Mouse (Mus musculus) forebrain, postnatal 0 days (tissue): ENCODE data around the gene Pex6. TPM values are rescaled to one million over a fixed set of nuclear protein-coding genes. Genes with fewer than 3 reads are reported as not detected.
A peak's percentile ranks its signal among the peaks of the same experiment; 100 is the strongest.

Experiments used
- ATAC-seq: fragments of 200-750 bp; cut with Nextera tagmentation; 2 replicates; pipeline ENCODE4 v1.8.0; 2017; ENCODE audit warnings: mild to moderate bottlenecking, moderate library complexity
- DNase-seq: peaks from one replicate; pipeline ENCODE4 v3.0.0-alpha.2; 2015
- H3K27ac ChIP-seq: fragments of 300-500 bp; sonication (generic); 2 replicates; pipeline ENCODE4 v1.5.1; 2014; ENCODE audit warnings: low read depth, mild to moderate bottlenecking, antibody characterized with exemption, low read length, moderate library complexity, mixed read lengths
- H3K27me3 ChIP-seq: fragments of 300-500 bp; sonication (generic); 2 replicates; pipeline ENCODE4 v1.6.1; 2014; ENCODE audit warnings: mild to moderate bottlenecking, low read length, mixed read lengths; ENCODE audit not compliant: insufficient read depth
- H3K36me3 ChIP-seq: fragments of 300-500 bp; sonication (generic); 2 replicates; pipeline ENCODE4 v1.6.1; 2014; ENCODE audit warnings: mild to moderate bottlenecking, moderate library complexity; ENCODE audit not compliant: insufficient read depth
- H3K4me1 ChIP-seq: fragments of 300-500 bp; sonication (generic); 2 replicates; pipeline ENCODE4 v1.6.1; 2014; ENCODE audit warnings: antibody characterized with exemption; ENCODE audit not compliant: insufficient read depth
- H3K4me2 ChIP-seq: fragments of 300-500 bp; sonication (generic); 2 replicates; pipeline ENCODE4 v1.6.1; 2014; ENCODE audit warnings: low read depth, mild to moderate bottlenecking, moderate library complexity
- H3K4me3 ChIP-seq: fragments of 300-500 bp; sonication (generic); 2 replicates; pipeline ENCODE4 v1.5.1; 2014; ENCODE audit warnings: low read depth, low read length, mixed read lengths
- H3K9ac ChIP-seq: fragments of 300-500 bp; sonication (generic); 2 replicates; pipeline ENCODE4 v1.6.1; 2014; ENCODE audit warnings: mild to moderate bottlenecking
- H3K9me3 ChIP-seq: fragments of 300-500 bp; sonication (generic); 2 replicates; pipeline ENCODE4 v1.6.1; 2016; ENCODE audit warnings: low read length
- CTCF ChIP-seq: sonication (generic); IDR thresholded peaks from 2 replicates; pipeline ENCODE4 v1.5.1; 2016; ENCODE audit warnings: antibody characterized with exemption, control low read depth, low read depth
- WGBS: fragments of 180-500 bp; shearing (Covaris S2); extraction: QIAGEN DNeasy Blood & Tissue Kit; methylation state at CpG from one replicate; pipeline ENCODE4 v1.1.7; 2014; 5-methylcytosine and 5-hydroxymethylcytosine counted together
- polyA plus RNA-seq: library from polyadenylated mRNA; unstranded; fragments of >200 nt; fragmentation: Nextera tagmentation; extraction: Ambion mirVana; gene quantifications from 2 replicates; pipeline ENCODE4 v1.2.1, GENCODE M21; 2015
- total RNA-seq: library from RNA; depleted of rRNA; stranded (reverse); fragments of >200 nt; gene quantifications from 2 replicates; pipeline ENCODE4 v1.2.3, GENCODE M21; 2014; rRNA removed

Pex6 gene
- total and polyA plus RNA-seq, 2 experiments from 2014 or later: 19.6 to 37.9 TPM

DNA sequence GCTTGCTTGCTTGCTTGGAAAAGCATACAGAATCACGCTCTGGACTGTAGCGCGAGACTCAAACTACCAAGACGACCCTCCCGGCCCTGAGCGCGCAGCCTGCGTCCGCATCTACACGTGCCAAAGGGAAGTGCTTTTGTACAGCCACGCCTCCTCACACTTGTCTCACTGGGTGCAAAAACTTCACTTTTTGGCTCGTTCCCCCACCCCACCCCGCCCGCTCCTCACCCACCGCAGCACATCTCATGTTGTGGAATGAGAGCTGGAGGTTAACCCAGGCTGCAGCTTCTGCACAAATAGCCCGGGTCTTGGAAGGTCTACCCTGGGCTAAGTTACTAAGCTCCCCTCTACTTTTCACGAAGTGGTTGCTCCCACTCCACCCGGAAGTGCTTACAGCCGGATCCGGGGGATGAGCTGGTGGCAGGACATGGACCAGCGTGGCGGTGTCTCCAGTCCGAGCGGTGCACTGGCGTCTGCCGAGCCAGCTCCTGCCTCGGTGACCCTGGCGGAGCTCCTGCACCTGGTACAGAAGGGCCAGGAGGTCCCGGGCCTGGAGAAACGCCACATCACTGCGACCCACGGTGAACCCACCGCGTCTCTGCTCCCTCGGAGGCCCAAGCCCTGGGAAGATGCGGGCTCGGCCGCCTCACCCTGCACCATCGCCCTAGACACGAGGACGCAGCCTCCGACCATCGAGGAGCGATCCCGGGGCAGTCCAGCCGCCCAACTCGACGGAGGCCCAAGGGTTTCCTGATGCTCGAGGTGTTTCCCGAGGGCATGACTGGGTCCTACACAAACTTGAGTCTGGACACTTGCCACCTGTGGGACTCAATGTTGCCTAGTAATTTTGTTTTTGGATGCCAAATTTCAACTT is 61.4 kb downstream of the Pex6 start, which contains the start of gene 2310039H08Rik:
TSS of gene 2310039H08Rik (plus strand) at position 232 of the 874 bp plus-strand sequence.
- H3K4me1 ChIP-seq: 0 out of 2 replicates have a peak, but pooled peaks cover 4% of the 10 kb centered on the region
- DNase-seq (peak; percentile 92), ATAC-seq (peak; percentile 94)
- peak within 1 kb of the TSS; percentile 72 for H3K9ac ChIP-seq
- WGBS: 1% methylated on average over 50 of the region's 50 CpGs
- H3K36me3 ChIP-seq: peaks cover 28% of the 10 kb centered on the region
- peak within 1 kb of the TSS; percentile 80 for H3K27ac ChIP-seq
- H3K27me3 ChIP-seq: no peaks in the 10 kb centered on the region
- H3K4me2 ChIP-seq: peak within 1 kb of the TSS; percentile 78
- TF ChIP-seq CTCF: no peak
- H3K4me3 ChIP-seq: peak within 1 kb of the TSS; percentile 73
- H3K9me3 ChIP-seq: no peaks in the 10 kb centered on the region

DNA sequence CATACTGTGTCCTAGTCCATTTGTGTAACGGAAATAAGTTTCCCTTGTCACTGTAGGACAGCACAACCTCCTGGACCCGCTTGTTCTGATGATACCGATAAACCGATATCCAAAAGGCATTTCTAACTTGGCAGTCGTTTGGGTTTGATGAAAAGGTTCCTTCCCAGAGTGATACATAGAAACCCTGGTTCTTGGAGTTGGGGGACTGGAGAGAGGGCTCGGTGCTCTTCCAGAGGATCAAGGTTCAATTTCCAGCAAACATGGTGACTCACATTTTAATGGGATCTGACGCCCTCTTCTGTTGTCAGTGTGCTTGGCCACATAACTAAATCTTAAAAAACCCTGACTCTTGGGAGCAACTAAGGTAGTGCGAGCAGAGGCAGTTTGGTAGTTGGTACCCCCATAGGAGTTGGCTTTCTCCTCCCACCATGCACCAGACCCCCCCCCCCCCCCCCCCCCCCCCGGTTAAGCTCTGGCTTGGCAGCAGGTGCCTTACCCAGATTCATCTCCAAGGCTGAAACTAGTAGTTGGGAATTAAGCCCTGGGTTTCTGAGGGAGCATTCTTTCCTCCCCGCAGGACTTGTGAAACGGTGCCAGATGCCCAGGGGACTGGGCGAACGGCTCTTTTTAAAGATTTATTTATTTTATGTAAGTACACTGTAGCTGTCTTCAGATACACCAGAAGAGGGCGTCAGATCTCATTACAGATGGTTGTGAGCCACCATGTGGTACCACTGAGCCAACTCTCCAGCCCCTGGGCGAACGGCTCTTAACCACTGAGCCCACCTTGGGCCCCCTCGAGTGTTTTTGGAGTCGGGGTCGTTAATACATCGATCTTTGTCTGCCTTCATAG is 62.2 kb downstream of the Pex6 start:
- WGBS: 8% methylated on average over 19 of the region's 20 CpGs
- TF ChIP-seq CTCF: peak; percentile 20; the same call in 1 of the 2 replicates
- DNase-seq: peak; percentile 42

GRCm38 (mm10) chr17:46774131-46774472 is 62.8 kb downstream of the Pex6 start:
- TF ChIP-seq CTCF: no peak
- no peak for DNase-seq
- H3K4me2 ChIP-seq: no peak overlapping the region
- no peak overlapping the region for H3K4me3 ChIP-seq
- no peaks in the 10 kb centered on the region for H3K27me3 ChIP-seq
- H3K9ac ChIP-seq: no peak overlapping the region
- no peaks in the 10 kb centered on the region for H3K9me3 ChIP-seq
- H3K36me3 ChIP-seq: peaks cover 41% of the 10 kb centered on the region
- ATAC-seq: no peak
- no peak overlapping the region for H3K27ac ChIP-seq
- H3K4me1 ChIP-seq: 0 out of 2 replicates have a peak, but pooled peaks cover 4% of the 10 kb centered on the region
- WGBS: 43% methylated on average over 2 of the region's 2 CpGs

More for the DNA sequence above, 62.2 kb downstream of the Pex6 start:
- H3K9ac ChIP-seq: peak overlapping the region; percentile 72
- no peaks in the 10 kb centered on the region for H3K27me3 ChIP-seq
- 0 out of 2 replicates have a peak, but pooled peaks cover 4% of the 10 kb centered on the region for H3K4me1 ChIP-seq
- peak overlapping the region; percentile 73 for H3K4me3 ChIP-seq
- peak overlapping the region; percentile 80 for H3K27ac ChIP-seq
- ATAC-seq: no peak
- no peaks in the 10 kb centered on the region for H3K9me3 ChIP-seq
- H3K4me2 ChIP-seq: peak overlapping the region; percentile 78
- H3K36me3 ChIP-seq: peaks cover 35% of the 10 kb centered on the region

DNA sequence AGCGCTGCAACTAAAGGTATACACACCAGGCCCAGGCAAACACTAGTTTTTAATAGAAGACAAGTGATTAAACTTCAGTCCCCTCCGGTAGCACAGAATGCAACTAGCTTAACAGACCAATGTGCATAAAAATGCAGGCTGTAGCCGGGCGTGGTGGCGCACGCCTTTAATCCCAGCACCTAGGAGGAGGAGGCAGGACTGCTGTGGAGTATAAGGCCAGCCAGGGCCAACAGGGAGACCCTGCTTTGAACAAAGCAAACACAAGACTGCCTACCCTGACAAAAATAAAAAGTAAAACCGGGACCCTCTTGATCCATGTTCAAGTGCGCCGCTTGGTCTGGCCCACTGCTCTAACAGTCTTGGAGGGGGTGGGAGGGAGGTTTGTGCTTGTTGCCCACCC is 63.8 kb downstream of the Pex6 start:
- Histone ChIP-seq H3K36me3 (peaks cover 50% of the 10 kb centered on the region), H3K4me1 (0 out of 2 replicates have a peak, but pooled peaks cover 4% of the 10 kb centered on the region), H3K9me3 (no peaks in the 10 kb centered on the region), H3K4me3 (no peak overlapping the region), H3K4me2 (no peak overlapping the region), H3K27me3 (no peaks in the 10 kb centered on the region), H3K27ac (no peak overlapping the region), H3K9ac (no peak overlapping the region)
- DNase-seq: no peak
- ATAC-seq: no peak
- 95% methylated on average over 9 of the region's 9 CpGs for WGBS
- no peak for TF ChIP-seq CTCF

Other genes starting within 250 kb of the Pex6 start
- gene Ttbk1, start 223.8 kb upstream of the Pex6 start, total RNA-seq: 32.3 and 36.5 TPM in 2 replicates
- gene Ttbk1, start 223.8 kb upstream of the Pex6 start, polyA plus RNA-seq: 4.2 and 5.6 TPM in 2 replicates
- gene Dnph1, start 214.8 kb upstream of the Pex6 start, total RNA-seq: 5.9 and 6.1 TPM in 2 replicates
- 14.9 and 16.1 TPM in 2 replicates for gene Dnph1, start 214.8 kb upstream of the Pex6 start, polyA plus RNA-seq
- 31.9 and 44.4 TPM in 2 replicates for gene Cul9, start 165.1 kb upstream of the Pex6 start, total RNA-seq
- 9.7 and 13.7 TPM in 2 replicates for gene Cul9, start 165.1 kb upstream of the Pex6 start, polyA plus RNA-seq
- 47.2 and 57.0 TPM in 2 replicates for gene Srf, start 155.3 kb upstream of the Pex6 start, total RNA-seq
- 2.3 and 2.4 TPM in 2 replicates for gene Srf, start 155.3 kb upstream of the Pex6 start, polyA plus RNA-seq
- gene Ptk7, start 82.0 kb upstream of the Pex6 start, total RNA-seq: 42.4 and 56.6 TPM in 2 replicates
- 18.9 and 19.7 TPM in 2 replicates for gene Ptk7, start 82.0 kb upstream of the Pex6 start, polyA plus RNA-seq
- gene Klc4, start 65.4 kb upstream of the Pex6 start, total RNA-seq: 31.2 and 32.7 TPM in 2 replicates
- gene Klc4, start 65.4 kb upstream of the Pex6 start, polyA plus RNA-seq: 20.3 and 21.3 TPM in 2 replicates
- gene Mrpl2, start 65.2 kb upstream of the Pex6 start, total RNA-seq: 51.4 and 62.9 TPM in 2 replicates
- 96.2 and 111 TPM in 2 replicates for gene Mrpl2, start 65.2 kb upstream of the Pex6 start, polyA plus RNA-seq
- gene Cul7, start 61.1 kb upstream of the Pex6 start, total RNA-seq: 77.0 and 89.9 TPM in 2 replicates
- 20.6 and 24.0 TPM in 2 replicates for gene Cul7, start 61.1 kb upstream of the Pex6 start, polyA plus RNA-seq
- 29.7 and 31.1 TPM in 2 replicates for gene Rrp36, start 37.1 kb upstream of the Pex6 start, total RNA-seq
- 39.4 and 52.1 TPM in 2 replicates for gene Rrp36, start 37.1 kb upstream of the Pex6 start, polyA plus RNA-seq
- gene Mea1, start 32.7 kb upstream of the Pex6 start, total RNA-seq: 124 and 169 TPM in 2 replicates
- gene Mea1, start 32.7 kb upstream of the Pex6 start, polyA plus RNA-seq: 280 and 286 TPM in 2 replicates
- 71.1 and 77.3 TPM in 2 replicates for gene Klhdc3, start 30.5 kb upstream of the Pex6 start, total RNA-seq
- 207 and 211 TPM in 2 replicates for gene Klhdc3, start 30.5 kb upstream of the Pex6 start, polyA plus RNA-seq
- gene Ppp2r5d, start 6.4 kb upstream of the Pex6 start, total RNA-seq: 90.5 and 103 TPM in 2 replicates
- 85.5 and 93.5 TPM in 2 replicates for gene Ppp2r5d, start 6.4 kb upstream of the Pex6 start, polyA plus RNA-seq
- not detected in 2 replicates for gene Gnmt, start 17.7 kb downstream of the Pex6 start, total RNA-seq
- 1.4 and 2.1 TPM in 2 replicates for gene Gnmt, start 17.7 kb downstream of the Pex6 start, polyA plus RNA-seq
- 69.0 and 77.2 TPM in 2 replicates for gene Cnpy3, start 40.8 kb downstream of the Pex6 start, total RNA-seq
- 68.2 and 69.5 TPM in 2 replicates for gene Cnpy3, start 40.8 kb downstream of the Pex6 start, polyA plus RNA-seq
- gene Ptcra, start 52.2 kb downstream of the Pex6 start, total RNA-seq: not detected in 2 replicates
- gene Ptcra, start 52.2 kb downstream of the Pex6 start, polyA plus RNA-seq: 0.23 TPM in 1 of 2 replicates, not detected in the other
- gene 2310039H08Rik, start 61.2 kb downstream of the Pex6 start, total RNA-seq: 39.8 and 42.7 TPM in 2 replicates
- 67.1 and 88.8 TPM in 2 replicates for gene 2310039H08Rik, start 61.2 kb downstream of the Pex6 start, polyA plus RNA-seq
- 62.9 and 64.4 TPM in 2 replicates for gene Rpl7l1, start 71.2 kb downstream of the Pex6 start, total RNA-seq
- 73.4 and 83.1 TPM in 2 replicates for gene Rpl7l1, start 71.2 kb downstream of the Pex6 start, polyA plus RNA-seq
- 17.4 and 36.7 TPM in 2 replicates for gene Bicral, start 147.0 kb downstream of the Pex6 start, total RNA-seq
- gene Bicral, start 147.0 kb downstream of the Pex6 start, polyA plus RNA-seq: 3.8 and 6.7 TPM in 2 replicates
- 46.2 and 63.4 TPM in 2 replicates for gene Tbcc, start 179.2 kb downstream of the Pex6 start, total RNA-seq
- gene Tbcc, start 179.2 kb downstream of the Pex6 start, polyA plus RNA-seq: 52.2 and 53.0 TPM in 2 replicates
- gene Prph2, start 199.0 kb downstream of the Pex6 start, total RNA-seq: 0.14 TPM in 1 of 2 replicates, not detected in the other
- gene Prph2, start 199.0 kb downstream of the Pex6 start, polyA plus RNA-seq: not detected in 2 replicates